Mouse (Mus musculus) megakaryocyte, adult 5-6 weeks (primary cell): ENCODE measurements around the gene Hist1h3g. TPM values are rescaled to one million over a fixed set of nuclear protein-coding genes. Genes with fewer than 3 reads are reported as not detected.
A peak's percentile ranks its signal among the peaks of the same experiment; 100 is the strongest.

Source experiments
- ATAC-seq: 2 replicates; pipeline ENCODE4 v1.8.0; 2016; ENCODE audit warnings: mild to moderate bottlenecking, inconsistent platforms; ENCODE audit not compliant: poor library complexity, severe bottlenecking
- total RNA-seq, 2 experiments: library from RNA; stranded (forward) in 1 of 2; stranded (reverse) in 1 of 2; fragments of 153-499, 151-499 nt in 1 of 2; fragments of 221-1000, 200-1000 nt in 1 of 2; gene quantifications; 2 replicates each; pipeline versions ENCODE4 v1.2.3 to v1.2.4; 2015 to 2017

Gene Hist1h3g
- total RNA-seq, 2 experiments from 2014 or later, result 225 to 441 TPM

DNA sequence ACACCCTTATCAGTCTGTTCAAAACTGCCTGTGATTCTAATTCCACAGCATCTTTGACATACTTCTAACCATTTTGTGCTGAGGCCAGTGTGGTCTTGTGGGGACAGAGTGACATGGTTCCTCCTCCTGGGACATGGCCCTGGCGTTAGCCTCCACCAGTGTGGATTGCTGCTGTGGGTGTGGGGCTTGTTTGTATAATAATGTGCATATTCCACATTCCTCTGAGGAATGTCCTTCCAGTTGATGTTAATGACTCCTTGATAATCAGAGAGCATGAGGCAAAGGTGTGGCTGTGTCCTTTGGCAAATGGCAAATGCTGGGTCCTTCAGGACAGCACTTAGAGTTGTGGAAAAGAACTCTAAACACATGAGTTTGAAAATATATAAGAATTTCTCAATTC lies 21.7 kb upstream of the Hist1h3g start:
- ATAC-seq, result no peak

DNA sequence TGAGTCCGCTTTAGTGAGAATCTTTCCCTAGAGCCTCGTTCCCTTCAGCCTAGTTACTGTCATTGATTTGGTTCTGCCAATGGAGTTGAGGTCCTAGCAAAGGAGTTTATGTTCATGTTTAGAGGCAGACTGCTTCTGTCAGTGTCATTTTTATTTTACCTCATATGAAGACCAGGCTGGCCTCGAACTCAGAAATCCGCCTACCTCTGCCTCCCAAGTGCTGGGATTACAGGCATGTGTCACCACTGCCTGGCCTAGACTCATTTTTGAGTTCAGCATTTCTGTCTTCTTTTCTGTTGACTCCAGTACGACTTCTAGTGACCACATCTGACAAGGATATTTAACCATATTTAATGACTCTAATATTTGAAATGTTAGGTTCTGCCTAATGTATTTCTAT lies 19.9 kb upstream of the Hist1h3g start:
- ATAC-seq, result no peak

DNA sequence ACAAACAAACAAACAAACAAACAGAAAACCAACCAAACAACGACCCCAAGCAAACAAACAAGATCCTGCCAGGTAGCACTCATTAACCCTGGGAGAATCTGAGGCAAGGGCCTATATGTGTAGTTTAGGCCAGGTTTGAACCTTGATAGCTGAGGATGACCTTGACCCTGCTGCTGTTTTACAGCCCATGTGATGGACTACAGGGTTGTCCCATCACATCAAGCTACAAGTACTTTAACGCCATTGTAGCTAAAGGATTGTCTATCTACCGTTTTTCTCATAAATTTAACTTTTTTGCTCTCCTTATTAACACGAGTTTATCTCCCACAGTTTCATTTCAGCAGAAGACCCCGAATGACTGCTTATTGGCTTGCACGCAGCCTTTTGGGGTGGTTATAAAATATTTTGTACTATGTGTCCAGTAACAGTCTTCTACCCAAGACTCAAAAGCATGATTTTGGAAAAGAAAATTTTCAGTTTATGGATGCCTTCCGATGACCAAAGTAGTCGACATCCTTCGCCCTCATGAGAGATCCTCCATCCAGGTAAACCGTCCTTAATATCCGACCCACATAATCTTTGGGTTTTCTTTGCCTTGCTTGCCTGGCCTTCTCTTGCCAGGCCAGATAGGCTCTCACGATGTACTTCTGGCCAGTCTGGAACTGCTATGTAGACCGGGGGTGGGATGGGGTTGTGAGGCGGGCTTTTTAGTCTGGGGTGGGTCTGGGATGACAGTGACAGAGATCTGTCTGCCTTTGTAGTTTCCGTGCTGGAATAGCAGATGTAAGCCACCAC lies 19.2 kb upstream of the Hist1h3g start:
- no peak for ATAC-seq

DNA sequence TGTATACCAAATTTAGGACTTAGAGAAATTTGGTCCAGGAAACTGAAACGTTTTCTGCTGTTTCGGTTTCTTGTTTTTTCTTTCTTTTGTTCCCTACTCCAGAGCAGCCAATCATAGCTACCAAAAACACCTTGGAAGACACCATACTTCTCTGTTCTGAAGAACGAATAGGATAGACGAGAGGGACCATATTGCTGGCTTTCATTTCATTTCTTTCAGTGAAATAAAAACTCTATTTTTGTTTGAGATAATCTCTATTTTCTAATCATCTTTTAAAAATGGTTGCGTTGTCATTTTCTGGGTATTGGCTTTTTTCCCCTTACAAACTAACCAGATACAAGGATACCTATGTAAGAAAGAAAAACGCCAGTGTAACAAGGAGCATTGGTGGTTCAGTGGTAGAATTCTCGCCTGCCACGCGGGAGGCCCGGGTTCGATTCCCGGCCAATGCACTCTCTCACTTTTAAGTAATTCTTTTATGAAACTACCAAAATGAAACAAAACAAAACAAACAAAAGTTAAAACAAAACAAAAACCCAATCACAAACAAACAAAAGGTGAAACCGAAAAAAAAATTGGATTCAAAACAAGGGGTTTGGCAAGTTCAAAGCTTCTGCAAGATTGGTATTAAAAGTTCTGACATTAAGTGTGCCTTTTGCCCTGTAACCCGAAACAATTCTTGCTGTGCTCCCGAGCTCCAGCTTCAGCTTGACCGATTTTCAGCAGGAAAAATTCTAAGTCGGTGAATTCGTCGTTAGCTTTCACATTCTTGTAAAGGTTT lies 18.2 kb upstream of the Hist1h3g start:
- ATAC-seq, result peak; percentile 39

DNA sequence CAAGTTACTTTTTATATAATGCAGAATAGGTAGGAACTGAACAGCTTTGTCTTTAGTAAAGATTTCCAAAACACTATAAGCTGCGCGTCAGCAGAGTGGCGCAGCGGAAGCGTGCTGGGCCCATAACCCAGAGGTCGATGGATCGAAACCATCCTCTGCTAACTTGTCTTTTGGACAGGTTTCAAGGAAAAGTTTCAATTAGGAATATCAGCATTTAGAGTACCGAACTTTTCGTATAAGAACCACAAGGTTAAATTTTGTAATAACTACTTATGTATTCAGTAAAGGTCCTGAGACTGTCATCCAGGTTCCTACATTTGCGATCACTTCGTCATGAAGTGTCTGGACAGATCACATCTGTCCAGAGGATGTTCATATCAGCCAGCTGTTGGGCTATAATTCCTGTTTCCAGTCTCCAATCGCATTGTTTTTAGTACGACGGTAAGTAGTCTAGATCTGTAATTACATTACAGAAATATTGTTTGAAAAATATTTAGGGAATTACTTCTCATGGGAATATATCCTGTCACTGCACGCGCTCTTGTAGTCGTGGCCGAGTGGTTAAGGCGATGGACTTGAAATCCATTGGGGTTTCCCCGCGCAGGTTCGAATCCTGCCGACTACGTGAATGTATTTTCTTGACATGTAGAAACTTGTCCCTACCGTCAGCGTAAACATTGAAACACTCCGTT lies 17.5 kb upstream of the Hist1h3g start:
- ATAC-seq, result peak; percentile 45

DNA sequence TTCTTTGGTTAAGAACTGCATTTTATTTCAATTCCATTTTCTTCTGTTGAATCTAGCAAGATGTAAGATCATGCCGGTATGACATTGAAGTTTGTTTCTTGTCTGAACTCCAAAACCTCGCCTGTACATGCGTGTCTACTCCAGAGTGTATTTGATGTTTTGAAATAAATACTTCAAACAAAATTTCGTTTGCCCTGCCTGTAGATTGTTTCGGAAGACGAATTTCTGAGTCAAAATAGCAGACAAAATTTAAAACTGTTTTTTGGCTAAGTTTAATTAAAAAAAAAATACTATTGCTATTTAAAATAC lies 17.0 kb upstream of the Hist1h3g start:
- no peak for ATAC-seq

DNA sequence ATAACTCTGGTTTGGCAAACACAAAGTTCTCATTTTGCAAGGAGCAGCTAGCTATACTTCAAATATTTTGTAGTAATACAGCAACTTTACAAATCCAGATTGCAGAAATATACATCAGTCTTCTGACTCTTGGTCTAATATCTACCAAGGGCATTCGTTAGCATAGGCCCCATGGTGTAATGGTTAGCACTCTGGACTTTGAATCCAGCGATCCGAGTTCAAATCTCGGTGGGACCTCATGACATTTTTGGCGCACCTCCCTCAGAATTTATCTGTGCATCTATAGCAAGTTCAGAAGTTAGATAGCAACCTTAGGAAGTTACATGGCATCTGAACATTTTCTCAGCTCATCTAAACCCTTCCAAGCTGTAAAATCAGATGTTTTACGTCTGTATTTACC lies 16.3 kb upstream of the Hist1h3g start:
- peak; percentile 32 for ATAC-seq

DNA sequence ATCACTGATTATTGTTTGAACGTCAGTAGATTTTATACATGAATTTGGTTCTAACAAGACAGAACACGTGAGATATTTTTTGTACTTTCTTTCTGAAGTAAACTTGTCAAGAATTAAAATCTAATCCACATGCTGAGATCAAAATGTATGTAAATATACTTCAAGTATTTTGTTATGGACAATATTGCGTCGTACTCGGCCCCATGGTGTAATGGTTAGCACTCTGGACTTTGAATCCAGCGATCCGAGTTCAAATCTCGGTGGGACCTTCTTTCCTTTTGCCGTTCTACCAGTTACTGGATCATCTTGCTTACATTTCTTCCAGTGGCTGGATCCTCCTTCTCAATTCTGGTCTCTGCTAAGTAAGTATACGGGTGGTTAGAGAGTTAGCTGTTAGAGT lies 15.8 kb upstream of the Hist1h3g start:
- peak; percentile 41; the same call in 1 of the 2 replicates for ATAC-seq

DNA sequence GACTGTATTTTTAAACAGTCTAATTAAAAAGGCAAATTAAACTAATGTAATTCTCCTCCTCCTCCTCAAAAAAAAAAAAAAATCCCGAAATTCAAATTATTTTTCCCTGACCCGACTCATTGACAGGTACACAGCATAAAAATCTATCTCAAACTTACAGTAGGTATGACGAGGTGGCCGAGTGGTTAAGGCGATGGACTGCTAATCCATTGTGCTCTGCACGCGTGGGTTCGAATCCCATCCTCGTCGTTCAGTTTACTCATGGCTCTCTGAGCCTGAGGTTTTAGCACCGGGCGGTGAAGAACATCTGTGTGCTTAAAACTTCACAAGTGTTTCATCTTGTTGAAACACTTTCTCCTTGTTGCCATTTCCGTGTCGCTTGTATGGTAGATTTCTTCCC lies 13.5 kb upstream of the Hist1h3g start:
- no peak for ATAC-seq

DNA sequence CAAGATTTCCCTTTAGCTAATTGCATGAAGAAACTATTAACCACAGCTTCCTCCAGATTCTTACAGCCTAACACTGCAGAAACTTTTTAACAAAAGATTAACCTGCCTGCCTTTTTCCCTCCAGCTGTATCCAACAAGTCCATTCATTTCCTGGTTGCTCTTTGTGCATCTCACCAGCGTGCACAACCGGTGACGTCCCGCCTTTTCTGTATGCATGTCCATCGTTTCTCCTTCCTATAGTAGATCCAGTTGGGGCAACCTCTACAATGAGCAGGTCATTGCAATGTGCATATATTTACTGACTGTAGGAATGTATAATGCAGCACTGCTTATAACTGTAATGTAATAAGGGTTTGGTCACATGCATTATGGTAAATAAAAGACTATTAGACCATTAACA lies 11.2 kb upstream of the Hist1h3g start:
- no peak for ATAC-seq

DNA sequence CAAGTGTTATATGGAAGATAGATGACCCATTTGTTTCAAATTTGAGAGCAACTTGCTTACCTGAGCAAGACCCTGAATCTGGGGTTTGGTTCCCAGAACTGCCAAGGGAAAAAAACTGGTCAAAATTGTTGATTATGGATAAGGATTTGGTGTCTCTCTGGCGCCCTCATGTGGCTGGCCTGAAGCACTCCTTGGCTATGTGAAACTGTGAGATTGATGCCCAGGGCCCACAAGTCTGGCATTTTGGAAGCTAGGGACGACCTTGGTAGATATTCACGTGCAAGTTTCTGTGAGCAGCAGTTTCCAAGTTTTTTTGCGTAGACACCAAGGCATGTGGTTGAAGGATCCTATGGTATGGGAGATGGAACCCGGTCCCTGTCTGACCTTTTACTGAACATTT lies 10.6 kb upstream of the Hist1h3g start:
- peak; percentile 73 for ATAC-seq

DNA sequence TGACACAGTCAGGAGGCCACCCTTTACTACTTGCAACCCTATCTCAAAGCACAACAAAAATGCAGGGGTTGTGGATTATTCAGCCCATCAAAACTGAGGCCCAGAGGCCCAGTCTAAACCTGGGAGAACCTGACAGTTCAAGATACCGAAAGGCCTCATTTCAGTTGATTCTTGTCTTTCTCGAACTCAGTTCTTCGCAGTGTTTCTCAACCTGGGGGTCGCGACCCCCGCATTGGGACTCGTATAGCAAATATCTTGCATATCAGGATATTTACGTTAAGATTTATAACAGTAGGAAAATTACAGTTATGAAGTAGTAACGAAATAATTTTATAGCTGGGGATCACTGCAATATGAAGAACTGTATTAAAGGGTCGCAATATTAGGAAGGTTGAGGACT lies 9.3 kb upstream of the Hist1h3g start:
- no peak for ATAC-seq

DNA sequence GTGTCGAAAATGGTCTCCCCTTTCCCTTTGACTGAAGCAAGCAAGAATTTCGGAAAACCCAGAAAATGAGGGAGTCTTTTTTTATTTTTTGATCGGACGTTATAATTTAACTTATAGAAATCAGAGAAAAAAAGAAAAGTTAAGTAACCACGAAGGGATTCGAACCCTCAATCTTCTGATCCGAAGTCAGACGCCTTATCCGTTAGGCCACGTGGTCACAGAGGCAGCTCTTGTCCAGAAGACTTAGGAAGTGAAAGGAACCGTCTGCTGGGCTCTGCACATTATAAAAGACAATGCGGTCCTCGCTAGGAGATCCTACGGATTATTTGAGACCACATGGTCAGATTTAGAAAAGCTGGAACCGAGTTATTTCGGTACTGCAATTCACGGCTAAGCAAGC lies 8.9 kb upstream of the Hist1h3g start:
- peak; percentile 49 for ATAC-seq

DNA sequence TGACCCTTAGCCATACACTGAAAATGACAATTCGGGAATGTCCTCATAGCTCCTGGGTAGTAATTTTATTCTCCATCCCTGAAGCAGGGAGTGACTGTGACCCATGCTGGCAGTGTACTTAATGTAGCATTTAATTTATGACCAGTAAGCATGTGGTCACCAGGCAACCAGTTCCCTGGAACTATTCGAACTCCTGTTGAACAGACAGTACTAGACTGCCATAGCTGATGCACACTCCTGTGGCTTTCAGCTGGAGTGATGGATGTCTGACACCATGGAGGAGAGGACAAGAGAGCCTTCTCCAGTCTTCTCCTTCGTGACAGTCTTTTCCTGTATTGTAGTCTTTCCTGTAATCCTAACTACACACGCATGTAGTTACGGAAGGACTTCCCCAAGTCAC lies 6.2 kb upstream of the Hist1h3g start:
- no peak for ATAC-seq

DNA sequence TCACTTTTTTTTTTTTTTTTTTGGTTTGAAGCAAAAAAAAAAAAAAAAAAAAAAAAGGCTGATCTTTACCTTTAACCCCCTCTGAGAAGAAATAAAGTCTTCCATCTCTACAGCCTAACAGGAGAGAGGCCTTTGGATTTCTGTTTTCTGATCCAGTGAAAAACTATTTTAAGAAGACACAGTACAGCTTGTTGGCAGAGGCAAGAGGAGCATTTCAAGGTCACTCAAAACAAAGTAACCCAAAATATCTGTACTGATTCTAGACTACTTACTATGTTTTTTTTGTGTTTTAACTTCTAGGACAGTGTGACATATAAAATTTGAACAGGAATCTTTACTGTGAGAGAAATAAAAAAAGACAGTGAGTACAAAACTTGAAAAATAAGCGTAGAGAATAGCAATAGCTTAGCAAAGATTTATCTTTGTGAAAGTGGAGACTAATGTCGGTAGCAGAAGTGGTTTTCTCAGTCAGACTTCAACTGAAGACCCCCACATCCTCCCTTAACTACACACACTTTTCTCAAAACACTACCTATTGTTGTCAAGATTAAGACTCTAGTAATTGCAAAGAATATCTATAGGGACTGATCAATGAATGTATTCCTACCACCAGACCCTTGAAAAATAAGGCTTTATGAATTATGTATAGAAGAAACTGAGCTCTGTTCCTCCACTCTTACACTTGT lies 5.6 kb upstream of the Hist1h3g start:
- ATAC-seq, result no peak

DNA sequence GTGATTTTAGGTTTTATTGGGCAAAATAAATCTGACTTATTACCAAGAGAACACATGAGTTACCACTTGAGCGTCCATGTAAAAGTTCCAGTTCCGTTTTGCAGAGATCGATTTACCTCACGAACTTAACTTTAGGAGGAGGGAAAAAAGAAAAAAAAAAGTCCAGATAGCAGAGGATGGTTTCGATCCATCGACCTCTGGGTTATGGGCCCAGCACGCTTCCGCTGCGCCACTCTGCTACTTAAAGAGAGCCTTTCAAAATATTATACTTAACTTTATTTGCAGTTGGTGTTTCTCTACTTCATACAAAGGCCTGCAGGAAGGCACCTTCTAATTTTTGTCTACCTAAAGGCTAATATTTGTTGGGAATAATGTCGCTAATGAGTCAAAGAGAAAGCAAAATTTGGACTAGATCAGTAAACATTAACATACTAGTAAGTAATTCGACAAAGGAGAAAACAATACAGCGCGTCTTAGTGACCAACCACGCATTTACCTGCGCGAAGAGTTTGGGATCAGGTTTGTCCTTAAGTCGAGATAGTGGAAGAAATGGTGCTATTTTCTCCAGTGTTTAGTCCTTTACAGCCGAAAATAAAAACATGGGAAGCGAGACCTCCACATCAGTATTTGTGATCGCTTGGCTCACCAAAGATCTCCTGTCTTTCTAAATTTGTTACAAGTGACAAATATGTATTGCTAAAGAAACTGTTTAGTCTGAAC lies 4.9 kb upstream of the Hist1h3g start:
- ATAC-seq, result no peak

DNA sequence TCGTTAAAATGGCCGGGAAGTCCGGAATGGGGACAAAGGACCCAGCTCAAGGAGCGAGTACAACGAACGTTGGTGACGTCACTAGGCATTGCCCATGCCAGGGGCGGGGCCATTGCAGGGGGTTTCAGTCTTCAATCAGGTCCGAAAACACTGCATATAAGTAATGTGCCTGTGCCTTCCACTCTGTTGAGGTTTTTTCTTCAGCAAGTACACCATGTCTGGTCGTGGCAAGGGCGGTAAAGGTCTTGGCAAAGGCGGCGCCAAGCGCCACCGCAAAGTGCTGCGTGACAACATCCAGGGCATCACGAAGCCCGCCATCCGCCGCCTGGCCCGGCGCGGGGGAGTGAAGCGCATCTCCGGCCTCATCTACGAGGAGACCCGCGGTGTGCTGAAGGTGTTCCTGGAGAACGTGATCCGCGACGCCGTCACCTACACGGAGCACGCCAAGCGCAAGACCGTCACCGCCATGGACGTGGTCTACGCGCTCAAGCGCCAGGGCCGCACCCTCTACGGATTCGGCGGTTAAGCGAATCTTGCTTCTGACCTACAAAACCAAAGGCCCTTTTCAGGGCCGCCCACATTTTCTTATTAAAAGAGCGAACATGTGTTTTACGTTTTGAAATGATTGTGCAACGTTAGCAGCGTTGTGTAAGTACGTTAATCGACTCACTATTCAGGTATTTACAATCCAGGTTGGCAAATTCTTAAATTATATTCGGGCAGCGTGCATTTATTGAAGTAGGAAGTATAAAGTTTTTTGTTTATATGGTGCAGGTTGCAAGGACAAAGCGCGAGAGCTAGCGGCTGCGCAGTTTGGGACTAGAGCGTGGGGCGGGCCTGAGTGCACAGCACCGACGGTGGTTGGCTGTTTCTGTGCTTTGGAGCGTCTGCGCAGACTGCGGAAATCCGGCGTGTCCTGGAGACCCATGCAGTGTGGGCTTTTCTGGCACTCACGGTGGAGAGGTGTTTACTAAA lies 4.0 kb upstream of the Hist1h3g start, which contains the start of gene Hist1h4h:
TSS of gene Hist1h4h (plus strand) at position 150 of the 975 bp plus-strand sequence.
- ATAC-seq, result peak; percentile 66

DNA sequence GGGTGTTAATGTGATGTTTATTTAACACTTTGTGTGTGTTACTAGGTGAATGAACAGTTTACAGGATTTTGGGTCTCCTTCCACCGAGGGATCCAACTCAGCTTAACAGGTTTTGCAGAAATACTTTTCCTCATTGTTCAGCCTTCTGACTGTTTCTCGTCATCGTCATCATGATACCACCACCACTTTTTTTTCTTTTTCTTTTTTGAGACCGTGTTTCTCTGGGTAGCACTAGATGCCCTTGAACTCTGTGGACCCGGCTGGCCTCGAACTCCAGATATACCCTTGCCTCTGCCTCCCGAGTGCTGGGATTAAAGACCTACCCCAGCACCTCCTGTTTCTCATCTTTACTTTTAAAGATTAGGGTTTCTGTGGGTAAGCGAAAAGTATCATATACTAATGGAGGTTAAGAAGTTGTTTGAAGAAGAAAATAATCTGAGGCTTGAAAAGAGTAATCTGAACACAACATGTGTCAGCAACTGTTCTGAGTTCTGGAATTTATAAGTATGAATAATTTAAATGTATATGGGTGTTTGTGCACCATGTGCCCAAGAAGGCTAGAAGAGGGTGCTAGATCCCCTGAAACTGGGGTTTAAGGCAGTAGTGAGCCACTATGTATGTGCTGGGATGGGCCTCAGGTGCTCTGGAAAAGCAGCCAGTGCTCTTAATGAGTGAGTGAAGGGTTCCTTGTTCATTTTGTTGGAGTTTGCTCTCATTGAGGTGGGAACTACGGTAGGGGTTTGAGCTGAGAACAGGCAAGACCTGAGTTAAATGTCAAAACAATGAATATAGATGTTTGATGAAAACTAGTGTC lies 2.8 kb upstream of the Hist1h3g start:
- no peak for ATAC-seq
